Mouse (Mus musculus) lung, postnatal 0 days (tissue): ENCODE data around the gene Specc1.

Experiments
- CTCF ChIP-seq: IDR thresholded peaks from 2 replicates; pipeline ENCODE4 v1.5.1; 2016; ENCODE audit warnings: antibody characterized with exemption, mild to moderate bottlenecking
- EP300 ChIP-seq: IDR thresholded peaks from 2 replicates; pipeline ENCODE4 v1.6.1; 2016; ENCODE audit warnings: antibody characterized with exemption, mild to moderate bottlenecking, control low read depth

GRCm38 (mm10) chr11:62209111-62209510 lies 252.5 kb downstream of the Specc1 start:
- TF ChIP-seq CTCF (no peak), EP300 (no peak)
